8 mouse cellular contexts compared by ENCODE assay signal in genomic region chr19:32304898-32305297, GRCm38 (mm10).
DNase-seq lines count a peak whose midpoint lies in the region; ATAC-seq and TF ChIP-seq lines count a peak whose summit lies in the region.

No protein-coding gene starts in this region.

- H3K36me3 ChIP-seq in hindbrain, embryonic 13.5 days = no peaks in the 10 kb centered on the region
- no peaks in the 10 kb centered on the region for H3K36me3 ChIP-seq in hindbrain, embryonic 14.5 days (replicated peaks; ENCODE audit: control insufficient read depth, insufficient read depth)
- no peaks in the 10 kb centered on the region for H3K36me3 ChIP-seq in intestine, embryonic 14.5 days (ENCODE audit: control insufficient read depth, insufficient read depth, low read length)
- no peaks in the 10 kb centered on the region for H3K36me3 ChIP-seq in lung, postnatal 0 days (ENCODE audit: insufficient read depth, low read length)

- H3K27me3 ChIP-seq in hindbrain, embryonic 13.5 days = no peaks in the 10 kb centered on the region
- H3K27me3 ChIP-seq in hindbrain, embryonic 14.5 days (ENCODE audit: control insufficient read depth, insufficient read depth, low read length) = no peaks in the 10 kb centered on the region
- H3K27me3 ChIP-seq in intestine, embryonic 14.5 days (replicated peaks; ENCODE audit: control insufficient read depth, insufficient read depth, low read length) = no peaks in the 10 kb centered on the region
- H3K27me3 ChIP-seq in lung, postnatal 0 days (replicated peaks; ENCODE audit: insufficient read depth, low read length) = no peaks in the 10 kb centered on the region

- H3K4me1 ChIP-seq in hindbrain, embryonic 13.5 days (replicated peaks) = peaks cover 7% of the 10 kb centered on the region
- 0 out of 2 replicates have a peak, but pooled peaks cover 5% of the 10 kb centered on the region for H3K4me1 ChIP-seq in hindbrain, embryonic 14.5 days (replicated peaks; ENCODE audit: control insufficient read depth, insufficient read depth, low read length)
- H3K4me1 ChIP-seq in cortical plate, adult 2 months (ENCODE audit: control insufficient read depth, insufficient read depth, low read length) = peaks cover 8% of the 10 kb centered on the region
- H3K4me1 ChIP-seq in intestine, embryonic 14.5 days (replicated peaks; ENCODE audit: control insufficient read depth, insufficient read depth, low read length) = peaks cover 17% of the 10 kb centered on the region
- H3K4me1 ChIP-seq in lung, postnatal 0 days (ENCODE audit: insufficient read depth, low read depth, low read length) = peaks cover 15% of the 10 kb centered on the region

- 57% methylated on average over 4 of the region's 4 CpGs for WGBS in hindbrain, embryonic 13.5 days
- 64% methylated on average over 4 of the region's 4 CpGs for WGBS in hindbrain, embryonic 14.5 days
- 54% methylated on average over 4 of the region's 4 CpGs for WGBS in intestine, embryonic 14.5 days
- 17% methylated on average over 4 of the region's 4 CpGs for WGBS in lung, postnatal 0 days

- H3K9ac ChIP-seq in hindbrain, embryonic 13.5 days = no peak overlapping the region
- no peak overlapping the region for H3K9ac ChIP-seq in hindbrain, embryonic 14.5 days
- H3K9ac ChIP-seq in intestine, embryonic 14.5 days (ENCODE audit: low read length) = no peak overlapping the region
- H3K9ac ChIP-seq in lung, postnatal 0 days (replicated peaks; ENCODE audit: low read depth) = no peak overlapping the region; the same call in 1 of the 2 replicates

- no peak for DNase-seq in hindbrain, embryonic 14.5 days (ENCODE audit: low spot score)
- no peak for DNase-seq in intestine, embryonic 14.5 days (ENCODE audit: low spot score)
- peak; percentile 97 for DNase-seq in lung, postnatal 0 days (ENCODE audit: low spot score)
- no peak for DNase-seq in frontal cortex, postnatal 25 days (ENCODE audit: low spot score in 2 of 2)
- DNase-seq in embryo, embryonic 11 days = no peak

- ATAC-seq in hindbrain, embryonic 13.5 days (ENCODE audit: low FRiP score) = no peak
- ATAC-seq in hindbrain, embryonic 14.5 days (ENCODE audit: low FRiP score) = no peak
- ATAC-seq in intestine, embryonic 14.5 days (replicated peaks; ENCODE audit: low FRiP score, low TSS enrichment, low read depth) = no peak
- ATAC-seq in lung, postnatal 0 days = peak; percentile 89
- ATAC-seq in monocyte, adult 5-6 weeks (replicated peaks; ENCODE audit: insufficient number of reproducible peaks, low FRiP score, low TSS enrichment, poor library complexity, severe bottlenecking) = no peak

- TF ChIP-seq POLR2A in cortical plate, adult 2 months (IDR thresholded peaks at IDR 0.05; ENCODE audit: extremely low read depth, insufficient read depth, low read length) = no peak

- peak; percentile 85 for TF ChIP-seq EP300 in lung, postnatal 0 days (IDR thresholded peaks at IDR 0.05)

- H3K4me3 ChIP-seq in hindbrain, embryonic 13.5 days = no peak overlapping the region
- no peak overlapping the region for H3K4me3 ChIP-seq in hindbrain, embryonic 14.5 days (replicated peaks; ENCODE audit: low read length)
- no peak overlapping the region for H3K4me3 ChIP-seq in cortical plate, adult 2 months (ENCODE audit: insufficient read depth, low read length)
- no peak overlapping the region for H3K4me3 ChIP-seq in intestine, embryonic 14.5 days (ENCODE audit: low read depth, low read length)
- H3K4me3 ChIP-seq in lung, postnatal 0 days (ENCODE audit: low read depth, low read length) = no peak overlapping the region

- no peak overlapping the region for H3K4me2 ChIP-seq in hindbrain, embryonic 13.5 days
- no peak overlapping the region for H3K4me2 ChIP-seq in hindbrain, embryonic 14.5 days (replicated peaks)
- H3K4me2 ChIP-seq in intestine, embryonic 14.5 days (ENCODE audit: low read length) = no peak overlapping the region
- peak overlapping the region; percentile 30 for H3K4me2 ChIP-seq in lung, postnatal 0 days (replicated peaks; ENCODE audit: low read depth, low read length)

- TF ChIP-seq CTCF in cortical plate, adult 2 months (IDR thresholded peaks at IDR 0.05; ENCODE audit: extremely low read depth, insufficient read depth, low read length) = no peak
- no peak for TF ChIP-seq CTCF in lung, postnatal 0 days (IDR thresholded peaks at IDR 0.05)

- no peaks in the 10 kb centered on the region for H3K9me3 ChIP-seq in hindbrain, embryonic 13.5 days
- H3K9me3 ChIP-seq in hindbrain, embryonic 14.5 days (ENCODE audit: control insufficient read depth, low read length) = no peaks in the 10 kb centered on the region
- H3K9me3 ChIP-seq in intestine, embryonic 14.5 days (ENCODE audit: control insufficient read depth, low read length) = no peaks in the 10 kb centered on the region
- no peaks in the 10 kb centered on the region for H3K9me3 ChIP-seq in lung, postnatal 0 days (ENCODE audit: low read length)

- H3K27ac ChIP-seq in hindbrain, embryonic 13.5 days = 0 out of 2 replicates have a peak overlapping the region, but pooled peaks have one; percentile 8
- H3K27ac ChIP-seq in hindbrain, embryonic 14.5 days = no peak overlapping the region
- H3K27ac ChIP-seq in cortical plate, adult 2 months (ENCODE audit: insufficient read depth, low read length) = peak overlapping the region; percentile 89
- H3K27ac ChIP-seq in intestine, embryonic 14.5 days (ENCODE audit: low read depth) = peak overlapping the region; percentile 73
- peak overlapping the region; percentile 92 for H3K27ac ChIP-seq in lung, postnatal 0 days (ENCODE audit: low read length)
